Comparison of ENCODE assay signal across 24 mouse cellular contexts in the genomic region with DNA sequence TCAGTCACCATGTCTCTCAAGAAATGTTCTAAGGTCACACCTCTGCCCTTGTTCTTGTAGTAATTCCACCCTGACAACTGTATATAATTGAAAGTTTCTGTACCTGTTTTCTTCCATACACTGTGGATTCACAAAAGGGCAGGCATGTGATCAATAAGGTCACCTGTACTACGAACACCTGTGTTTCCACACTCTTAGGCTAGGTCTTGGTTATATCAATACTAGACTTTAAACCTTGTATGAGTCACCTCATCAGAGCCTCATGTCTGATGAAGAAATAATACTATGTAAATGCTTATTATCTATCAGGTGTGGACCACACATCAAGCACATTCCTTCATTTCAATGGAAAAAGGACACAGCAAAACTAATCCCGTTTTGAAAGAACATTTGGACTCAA.
"Had no signal": no experiment of that assay in that cellular context is flagged by ENCODE, and none has a peak within 500 bp of the region (broad histone marks: within the 10 kb centered on the region; RNA-seq: fewer than 3 reads in every experiment).

No protein-coding gene starts in this region.

- H3K4me3 ChIP-seq: heart, embryonic 10.5 days; heart, embryonic 12.5 days; hindbrain, embryonic 10.5 days; hindbrain, embryonic 12.5 days; kidney, embryonic 15.5 days; limb, embryonic 13.5 days; limb, embryonic 15.5 days; liver, embryonic 13.5 days had no signal

- H3K9ac ChIP-seq: forebrain, postnatal 0 days; heart, embryonic 12.5 days; hindbrain, embryonic 12.5 days; hindbrain, embryonic 14.5 days; kidney, embryonic 15.5 days; limb, embryonic 13.5 days; limb, embryonic 15.5 days; liver, embryonic 13.5 days had no signal

- H3K27ac ChIP-seq: heart, embryonic 10.5 days; hindbrain, embryonic 10.5 days; hindbrain, embryonic 12.5 days; hindbrain, embryonic 14.5 days; kidney, embryonic 15.5 days; kidney, postnatal 0 days; limb, embryonic 13.5 days; limb, embryonic 15.5 days; liver, embryonic 13.5 days had no signal

- H3K36me3 ChIP-seq: heart, embryonic 10.5 days; heart, embryonic 12.5 days; hindbrain, embryonic 10.5 days; hindbrain, embryonic 12.5 days; kidney, embryonic 15.5 days; limb, embryonic 13.5 days; limb, embryonic 15.5 days; liver, embryonic 13.5 days had no signal

- ATAC-seq: inflammation-experienced regulatory T-cells, adult 6 months had no signal

- H3K4me1 ChIP-seq: heart, embryonic 10.5 days; heart, embryonic 12.5 days; hindbrain, embryonic 10.5 days; hindbrain, embryonic 12.5 days; kidney, embryonic 15.5 days; limb, embryonic 13.5 days; limb, embryonic 15.5 days; liver, embryonic 13.5 days had no signal

- H3K27me3 ChIP-seq: heart, embryonic 12.5 days; hindbrain, embryonic 12.5 days; kidney, embryonic 15.5 days; limb, embryonic 13.5 days; limb, embryonic 15.5 days; liver, embryonic 13.5 days had no signal

- DNase-seq: forebrain, postnatal 0 days; gastrocnemius, postnatal 14 days; heart, adult 18-20 months; heart, postnatal 10 days; heart, postnatal 4 days; kidney, adult 11 months; kidney, adult 2 months; kidney, adult 9 months; kidney, postnatal 14 days; kidney, postnatal 36 days; layer of hippocampus, postnatal 36 days; left cerebral cortex, postnatal 4 days; liver, embryonic 13.5 days had no signal

- H3K4me2 ChIP-seq: heart, embryonic 12.5 days; hindbrain, embryonic 12.5 days; hindbrain, embryonic 14.5 days; kidney, embryonic 15.5 days; limb, embryonic 13.5 days; limb, embryonic 15.5 days; liver, embryonic 11.5 days; liver, embryonic 13.5 days had no signal

- H3K9me3 ChIP-seq: heart, embryonic 10.5 days; heart, embryonic 12.5 days; hindbrain, embryonic 10.5 days; hindbrain, embryonic 12.5 days; kidney, embryonic 15.5 days; limb, embryonic 13.5 days; limb, embryonic 15.5 days; liver, embryonic 13.5 days had no signal
